Mouse (Mus musculus): Measurements from ENCODE around the gene Vmn2r51. TPM values are rescaled to one million over a fixed set of nuclear protein-coding genes. Genes with fewer than 3 reads are reported as not detected.

Gene Vmn2r51
- not detected in 2 replicates for polyA plus RNA-seq (2012; rRNA removed)

DNA sequence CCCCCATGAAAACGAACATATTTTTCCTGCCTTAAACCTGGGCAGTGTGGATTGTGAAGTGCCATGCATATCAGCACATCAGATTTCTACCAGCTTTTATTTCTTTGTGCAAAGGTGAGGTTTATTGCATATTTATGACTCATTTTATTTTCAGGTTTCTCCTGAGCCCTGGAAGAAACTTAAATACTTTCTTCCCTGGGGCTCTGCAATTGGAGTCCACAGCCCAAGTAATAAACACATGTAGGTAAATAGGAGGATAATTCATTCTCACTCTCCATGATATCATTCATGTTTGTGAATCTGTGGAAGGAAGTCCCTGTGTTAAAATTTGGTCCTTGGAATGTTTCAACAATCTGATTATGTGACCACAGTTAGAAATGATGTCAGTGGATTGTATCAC is at the start of gene Vmn2r51:
Gene Vmn2r51, minus strand, starts transcription at position 101 of the 400 bp plus-strand sequence.

DNA sequence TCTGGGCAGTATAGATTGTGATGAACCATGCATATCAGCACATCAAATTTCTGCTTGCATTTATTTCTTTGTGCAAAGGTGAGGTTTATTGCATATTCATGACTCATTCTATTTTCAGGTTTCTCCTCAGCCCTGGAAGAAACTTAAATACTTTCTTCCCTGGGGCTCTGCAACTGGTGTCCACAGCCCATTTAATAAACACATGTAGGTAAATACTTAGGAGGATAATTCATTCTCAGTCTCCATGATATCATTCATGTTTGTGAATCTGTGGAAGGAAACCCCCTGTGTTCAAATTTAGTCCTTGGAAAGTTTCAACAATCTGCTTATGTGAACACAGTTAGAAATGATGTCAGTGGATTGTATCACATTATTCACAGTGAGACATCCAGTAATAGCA is 52.3 kb downstream of the Vmn2r51 start, which contains the start of gene Vmn2r50:
Gene Vmn2r50, minus strand, starts transcription at position 101 of the 400 bp plus-strand sequence.

Other genes with a start within 250 kb of the Vmn2r51 start
- not detected in 2 replicates for gene Vmn2r48, start 152.2 kb downstream of the Vmn2r51 start, polyA plus RNA-seq (2012; rRNA removed)
- not detected in 2 replicates for gene Vmn2r49, start 113.5 kb downstream of the Vmn2r51 start, polyA plus RNA-seq (2012; rRNA removed)
- gene Vmn2r50, start 52.4 kb downstream of the Vmn2r51 start, polyA plus RNA-seq (2012; rRNA removed): not detected in 2 replicates
- gene Vmn2r52, start 70.8 kb upstream of the Vmn2r51 start, polyA plus RNA-seq (2012; rRNA removed): not detected in 2 replicates
- not detected in 2 replicates for gene Vmn1r66, start 172.3 kb upstream of the Vmn2r51 start, polyA plus RNA-seq (2012; rRNA removed)